Mouse (Mus musculus): Measurements from ENCODE around the gene Ccnk.

DNA sequence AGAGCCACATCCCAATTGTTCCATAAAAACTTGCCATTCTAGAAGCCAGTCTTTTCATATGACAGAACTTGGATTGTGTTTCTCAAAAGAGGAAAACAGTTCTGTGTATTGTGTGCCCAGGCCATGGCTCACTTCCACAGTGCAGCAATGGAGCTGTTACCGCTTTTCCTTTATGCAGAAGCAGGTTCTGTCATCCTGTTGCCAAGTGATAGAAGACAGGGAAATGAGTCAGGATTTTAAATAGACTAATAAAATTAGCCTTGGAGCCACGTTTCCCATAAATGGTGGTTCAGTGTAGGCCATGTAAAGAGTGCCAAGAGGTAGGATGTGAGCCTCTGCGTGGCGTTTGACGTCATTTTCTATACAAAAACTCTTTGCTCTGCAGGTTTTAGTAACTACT is 14.5 kb downstream of the Ccnk start:
- no peak for TF ChIP-seq MYOD1 (IDR thresholded peaks at IDR 0.05; ENCODE audit: control insufficient read depth in 1 of 3, insufficient read length in 2 of 3, low read depth in 2 of 3)
- no peak for TF ChIP-seq USF1 (IDR thresholded peaks at IDR 0.05; ENCODE audit: low read depth)
- TF ChIP-seq POLR2A (IDR thresholded peaks at IDR 0.05; ENCODE audit: insufficient read length, low read depth), result no peak
- TF ChIP-seq REST (IDR thresholded peaks at IDR 0.05; ENCODE audit: insufficient read depth, insufficient read length), result no peak
- TF ChIP-seq E2F4 (IDR thresholded peaks at IDR 0.05; ENCODE audit: insufficient read depth), result no peak
- no peak for TF ChIP-seq CEBPB (IDR thresholded peaks at IDR 0.05; ENCODE audit: insufficient read depth, poor library complexity, severe bottlenecking)
- TF ChIP-seq MYOG (IDR thresholded peaks at IDR 0.05; ENCODE audit: control insufficient read depth in 1 of 3, insufficient read depth in 1 of 3, insufficient read length in 2 of 3, low read depth in 2 of 3), result no peak
- TF ChIP-seq POLR2AphosphoS2 (IDR thresholded peaks at IDR 0.05; ENCODE audit: insufficient read length, low read depth), result no peak
- TF ChIP-seq MAX (IDR thresholded peaks at IDR 0.05; ENCODE audit: low read depth), result no peak
- TF ChIP-seq TCF12 (IDR thresholded peaks at IDR 0.05; ENCODE audit: insufficient read depth, poor library complexity, severe bottlenecking), result no peak
- TF ChIP-seq TCF3 (IDR thresholded peaks at IDR 0.05; ENCODE audit: insufficient read length, low read depth), result no peak

All from myocyte (in vitro differentiated cells).